In the genomic region with DNA sequence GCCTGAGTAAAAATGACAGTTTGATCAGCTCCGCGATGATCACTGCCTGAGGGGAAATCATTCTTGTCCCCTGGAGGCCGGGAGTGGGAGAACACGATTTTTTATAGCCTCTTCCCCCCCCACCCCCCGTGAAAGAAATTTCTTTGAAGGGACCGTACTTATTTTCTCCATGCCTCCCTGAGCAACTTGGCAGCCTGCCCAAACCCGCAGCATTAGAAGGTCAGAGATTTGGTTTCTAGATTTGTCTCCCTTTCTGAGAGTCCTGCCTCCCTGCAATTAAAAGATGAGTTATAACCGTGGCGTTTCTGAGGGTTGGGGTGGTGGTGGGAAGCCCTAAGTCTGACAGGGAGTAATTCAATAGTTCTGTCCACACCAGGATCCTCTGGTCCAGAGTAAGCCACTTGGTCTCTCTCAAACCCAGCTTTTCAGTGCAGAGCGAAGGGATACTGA, we compare ENCODE assay signal across 8 mouse cellular contexts. TPM values are rescaled to one million over a fixed set of nuclear protein-coding genes. Genes with fewer than 3 reads are reported as not detected.
DNase-seq lines count a peak whose midpoint lies in the region; ATAC-seq lines count a peak whose summit lies in the region.

No protein-coding gene starts in this region.

- DNase-seq in cerebellum, adult 8-10 months: peak; percentile 11
- DNase-seq in cerebellum, adult 11 months: no peak
- peak; percentile 25 to 75 for DNase-seq in urinary bladder, postnatal 4 days (ENCODE audit: low spot score in 2 of 2)
- no peak for DNase-seq in urinary bladder, adult 18-20 months (ENCODE audit: low spot score in 2 of 2)
- peak; percentile 77 for DNase-seq in midbrain, embryonic 14.5 days
- DNase-seq in layer of hippocampus, adult 8-10 months (ENCODE audit: low spot score in 2 of 2): no peak

- no peaks in the 10 kb centered on the region for H3K4me1 ChIP-seq in intestine, embryonic 16.5 days (ENCODE audit: control insufficient read depth, insufficient read depth, low read length)
- peaks cover 6% of the 10 kb centered on the region for H3K4me1 ChIP-seq in midbrain, embryonic 14.5 days (ENCODE audit: control insufficient read depth, insufficient read depth, low read length)

- no peak overlapping the region for H3K9ac ChIP-seq in intestine, embryonic 16.5 days (ENCODE audit: low read depth, low read length)
- H3K9ac ChIP-seq in midbrain, embryonic 14.5 days (replicated peaks; ENCODE audit: low read length): 0 out of 2 replicates have a peak overlapping the region, but pooled peaks have one; percentile 0

- 28% methylated on average over 10 of the region's 10 CpGs for WGBS in intestine, embryonic 16.5 days
- WGBS in midbrain, embryonic 14.5 days: 24% methylated on average over 10 of the region's 10 CpGs

- no peaks in the 10 kb centered on the region for H3K36me3 ChIP-seq in intestine, embryonic 16.5 days (ENCODE audit: control insufficient read depth, insufficient read depth, low read length)
- no peaks in the 10 kb centered on the region for H3K36me3 ChIP-seq in midbrain, embryonic 14.5 days (ENCODE audit: control insufficient read depth, insufficient read depth, low read length)

- 0 out of 2 replicates have a peak overlapping the region, but pooled peaks have one; percentile 3 for H3K4me2 ChIP-seq in intestine, embryonic 16.5 days (ENCODE audit: low read depth, low read length)
- peak overlapping the region; percentile 22; the same call in 1 of the 2 replicates for H3K4me2 ChIP-seq in midbrain, embryonic 14.5 days (ENCODE audit: low read length)

- H3K9me3 ChIP-seq in intestine, embryonic 16.5 days (ENCODE audit: control insufficient read depth, low read length): no peaks in the 10 kb centered on the region
- H3K9me3 ChIP-seq in midbrain, embryonic 14.5 days (ENCODE audit: control insufficient read depth, low read length): no peaks in the 10 kb centered on the region

- ATAC-seq in intestine, embryonic 16.5 days: no peak
- peak; percentile 24; the same call in 1 of the 2 replicates for ATAC-seq in midbrain, embryonic 14.5 days (ENCODE audit: low FRiP score, low TSS enrichment)
- no peak for ATAC-seq in frontal cortex, adult (ENCODE audit: low TSS enrichment)

- no peak overlapping the region for H3K4me3 ChIP-seq in intestine, embryonic 16.5 days (ENCODE audit: low read length)
- no peak overlapping the region for H3K4me3 ChIP-seq in midbrain, embryonic 14.5 days (replicated peaks; ENCODE audit: low read depth, low read length)

- H3K27ac ChIP-seq in intestine, embryonic 16.5 days (ENCODE audit: low read length): no peak overlapping the region
- peak overlapping the region; percentile 26; the same call in 1 of the 2 replicates for H3K27ac ChIP-seq in midbrain, embryonic 14.5 days (replicated peaks; ENCODE audit: low read depth, low read length)

- H3K27me3 ChIP-seq in intestine, embryonic 16.5 days (replicated peaks; ENCODE audit: control insufficient read depth, insufficient read depth, low read length): no peaks in the 10 kb centered on the region
- no peaks in the 10 kb centered on the region for H3K27me3 ChIP-seq in midbrain, embryonic 14.5 days (ENCODE audit: control insufficient read depth, insufficient read depth, low read length)

RNA-seq across cellular contexts. Expression of a gene that starts 11.9 kb away (rescaled TPM):
- not detected in 2 replicates for polyA plus RNA-seq in intestine, embryonic 16.5 days (2015; fragmentation: Nextera tagmentation; extraction: Ambion mirVana)
- polyA plus RNA-seq in midbrain, embryonic 14.5 days (2014; fragmentation: Nextera tagmentation; extraction: Ambion mirVana): not detected in 2 replicates
- not detected for total RNA-seq in layer of hippocampus, adult 8-10 months (2022)

Comparison
In these comparisons a context has a peak if more than half of its experiments do, and no peak if none do; other contexts are left out.
1. DNase-seq: peak in cerebellum, adult 8-10 months (single experiment), urinary bladder, postnatal 4 days (2 of 2) and midbrain, embryonic 14.5 days (single experiment); none in cerebellum, adult 11 months (single experiment), urinary bladder, adult 18-20 months (0 of 2) and layer of hippocampus, adult 8-10 months (0 of 2).